Mouse (Mus musculus) liver, embryonic 14.5 days (tissue): ENCODE measurements at regions not wholly inside any gene's neighbourhood (a gene's known extent, or its start where the extent isn't known, plus 50 kb on each side); places are given as distances from the start of the nearest gene placed in this dataset.

ENCODE experiments used
- CTCF ChIP-seq: IDR thresholded peaks from 2 replicates; pipeline ENCODE4 v1.5.1; 2016; ENCODE audit warnings: antibody characterized with exemption, low read depth, control low read depth
- EP300 ChIP-seq: IDR thresholded peaks from 2 replicates; pipeline ENCODE4 v1.6.1; 2016; ENCODE audit warnings: antibody characterized with exemption, low read depth

GRCm38 (mm10) chr1:73097645-73098440, 82.1 kb upstream of the Tnp1 start:
- TF ChIP-seq CTCF (no peak), EP300 (peak; percentile 77)
